Mouse (Mus musculus): Measurements from ENCODE around the gene Jmjd7. TPM values are rescaled to one million over a fixed set of nuclear protein-coding genes. Genes with fewer than 3 reads are reported as not detected.

The Jmjd7 gene
- total and polyA plus RNA-seq, 3 experiments = 8.4 to 15.0 (median 14.6) TPM

GRCm38 (mm10) chr2:120011462-120012200 lies 15.7 kb upstream of the Jmjd7 start:
- no peak overlapping the region for H3K4me2 ChIP-seq (ENCODE audit: insufficient read depth, low read depth, poor library complexity, severe bottlenecking)
- TF ChIP-seq RAD21 (IDR thresholded peaks at IDR 0.05; ENCODE audit: low read depth, low read length) (peak; percentile 80), SMC3 (IDR thresholded peaks at IDR 0.05; ENCODE audit: low read depth, low read length) (peak; percentile 90), TBP (conservative IDR thresholded peaks at IDR 0.05; ENCODE audit: low read depth, low read length) (no peak), ZC3H11A (IDR thresholded peaks at IDR 0.05; ENCODE audit: low read depth, low read length) (peak; percentile 30; the same call in 1 of the 2 replicates), RCOR1 (conservative IDR thresholded peaks at IDR 0.05; ENCODE audit: low read depth, low read length) (no peak), MYC (IDR thresholded peaks at IDR 0.05; ENCODE audit: low read depth, low read length) (0 out of 2 replicates have a peak, but pooled peaks have one; percentile 52), CTCF (conservative IDR thresholded peaks at IDR 0.05 in 1 of 2, IDR thresholded peaks at IDR 0.05 in 1 of 2; ENCODE audit: low read depth in 2 of 2, low read length in 2 of 2) (peak; percentile 62 to 88), EP300 (IDR thresholded peaks at IDR 0.05; ENCODE audit: low read length) (no peak), MAX (IDR thresholded peaks at IDR 0.05; ENCODE audit: low read length) (no peak), JUND (conservative IDR thresholded peaks at IDR 0.05; ENCODE audit: low read depth, low read length) (no peak), ZMIZ1 (IDR thresholded peaks at IDR 0.05; ENCODE audit: low read depth, low read length) (no peak)
- H3K27me3 ChIP-seq (replicated peaks) = no peaks in the 10 kb centered on the region
- H3K4me1 ChIP-seq (ENCODE audit: control insufficient read depth in 1 of 2, insufficient read depth in 2 of 2) = peaks cover 0 to 6% of the 10 kb centered on the region in 2 experiments; a peak in 1 of 4 replicates
- H3K27ac ChIP-seq (ENCODE audit: insufficient read depth, low read depth) = no peak overlapping the region
- DNase-seq (ENCODE audit: extremely low read depth) = peak; percentile 60
- dilution Hi-C loops (cut with MboI; ENCODE audit: extremely low pct_ligation_motif_present, extremely low pct_unique_long_range_greater_than_20kb, low sequenced_read_pairs) (no loop called here), in situ Hi-C loops (cut with MboI; ENCODE audit: low pct_ligation_motif_present, low pct_unique_long_range_greater_than_20kb, low sequenced_read_pairs) (no loop called here)
- H3K9ac ChIP-seq (ENCODE audit: insufficient read depth, low read depth) = no peak overlapping the region
- peaks cover 9 to 49% of the 10 kb centered on the region in 2 experiments for H3K36me3 ChIP-seq (replicated peaks in 1 of 2; ENCODE audit: control insufficient read depth in 1 of 2, insufficient read depth in 1 of 2, low read length in 1 of 2)
- H3K9me3 ChIP-seq (replicated peaks; ENCODE audit: low read length) = no peaks in the 10 kb centered on the region
- no peak overlapping the region for H3K4me3 ChIP-seq (replicated peaks in 1 of 3; ENCODE audit: low read depth in 2 of 3, low read length in 2 of 3, poor library complexity in 1 of 3)
- H3K79me2 ChIP-seq (replicated peaks; ENCODE audit: control insufficient read depth, extremely low read depth, insufficient read depth, poor library complexity, severe bottlenecking) = no peaks in the 10 kb centered on the region

DNA sequence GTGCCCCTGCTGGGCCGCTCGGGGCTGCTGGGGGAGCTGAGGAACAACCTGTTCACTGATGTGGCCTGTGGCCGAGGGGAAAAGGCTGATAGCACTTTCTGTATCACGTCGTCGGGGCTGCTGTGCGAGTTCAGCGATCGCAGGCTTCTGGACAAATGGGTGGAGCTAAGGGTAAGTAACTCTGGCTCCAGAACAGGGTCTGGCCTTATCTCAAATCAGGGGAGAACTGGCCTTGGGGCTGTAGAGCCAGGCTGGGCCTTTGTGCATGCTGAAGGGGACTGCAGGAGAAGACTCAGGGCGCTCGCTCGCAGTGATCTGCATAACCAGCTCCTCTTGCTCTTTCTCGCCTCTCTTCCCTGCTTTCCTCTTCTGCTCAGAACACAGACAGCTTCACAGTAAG lies 14.4 kb upstream of the Jmjd7 start:
- Histone ChIP-seq H3K27me3 (replicated peaks) (no peaks in the 10 kb centered on the region), H3K9ac (ENCODE audit: insufficient read depth, low read depth) (no peak overlapping the region), H3K27ac (ENCODE audit: insufficient read depth, low read depth) (no peak overlapping the region), H3K36me3 (replicated peaks in 1 of 2; ENCODE audit: control insufficient read depth in 1 of 2, insufficient read depth in 1 of 2, low read length in 1 of 2) (peaks cover 18 to 57% of the 10 kb centered on the region in 2 experiments), H3K9me3 (replicated peaks; ENCODE audit: low read length) (no peaks in the 10 kb centered on the region), H3K79me2 (replicated peaks; ENCODE audit: control insufficient read depth, extremely low read depth, insufficient read depth, poor library complexity, severe bottlenecking) (no peaks in the 10 kb centered on the region), H3K4me2 (ENCODE audit: insufficient read depth, low read depth, poor library complexity, severe bottlenecking) (no peak overlapping the region), H3K4me3 (replicated peaks in 1 of 3; ENCODE audit: low read depth in 2 of 3, low read length in 2 of 3, poor library complexity in 1 of 3) (no peak overlapping the region), H3K4me1 (ENCODE audit: control insufficient read depth in 1 of 2, insufficient read depth in 2 of 2) (peaks cover 0 to 6% of the 10 kb centered on the region in 2 experiments; a peak in 1 of 4 replicates)
- in situ Hi-C loops (cut with MboI; ENCODE audit: low pct_ligation_motif_present, low pct_unique_long_range_greater_than_20kb, low sequenced_read_pairs) = no loop called here
- TF ChIP-seq TCF12 (IDR thresholded peaks at IDR 0.05; ENCODE audit: low read depth, low read length) (no peak), ZKSCAN1 (IDR thresholded peaks at IDR 0.05; ENCODE audit: borderline replicate concordance, low read depth, low read length) (no peak), MAZ (IDR thresholded peaks at IDR 0.05; ENCODE audit: low read depth, low read length) (no peak), KAT2A (IDR thresholded peaks at IDR 0.05; ENCODE audit: insufficient replicate concordance, low read length) (no peak)
- dilution Hi-C loops (cut with MboI; ENCODE audit: extremely low pct_ligation_motif_present, extremely low pct_unique_long_range_greater_than_20kb, low sequenced_read_pairs) = no loop called here
- DNase-seq (ENCODE audit: extremely low read depth) = no peak
